Mouse (Mus musculus) T-helper 1 cell (primary cell): ENCODE results near the gene Mtus2.
"Not testable (repeated sequence)": the region's sequence is repeated elsewhere in the genome, so short reads cannot be mapped to it uniquely, and the experiment has no call there.

ENCODE experiments used
- in situ Hi-C: fragments of 300-600 bp; cut with MboI, MseI; formaldehyde crosslinking; loops from one replicate; pipeline ENCODE4 v1.15.1; 2025; ENCODE audit warnings: high pct_unique_total_duplicates

Mtus2 gene

DNA sequence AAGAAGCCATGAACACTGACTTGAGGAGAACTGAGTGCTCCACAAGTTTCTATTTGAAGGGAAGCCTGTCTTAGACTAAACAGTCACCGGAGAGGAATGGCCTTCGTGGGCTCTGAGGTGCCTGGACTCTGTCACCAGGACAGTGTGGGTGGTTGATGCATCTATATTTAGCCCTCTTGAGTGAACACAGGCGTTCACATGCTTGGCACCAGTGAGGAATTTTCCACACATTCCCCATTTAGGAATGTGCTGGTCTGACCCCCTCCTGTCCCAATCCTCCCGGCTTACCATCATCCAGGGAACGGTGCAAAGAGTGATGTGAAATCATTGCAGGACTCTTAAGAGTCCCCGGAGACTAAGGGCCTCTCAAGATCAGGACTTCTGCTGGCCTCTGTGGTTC, 314.9 kb downstream of the Mtus2 start:
- in situ Hi-C loops, result no loop called here

DNA sequence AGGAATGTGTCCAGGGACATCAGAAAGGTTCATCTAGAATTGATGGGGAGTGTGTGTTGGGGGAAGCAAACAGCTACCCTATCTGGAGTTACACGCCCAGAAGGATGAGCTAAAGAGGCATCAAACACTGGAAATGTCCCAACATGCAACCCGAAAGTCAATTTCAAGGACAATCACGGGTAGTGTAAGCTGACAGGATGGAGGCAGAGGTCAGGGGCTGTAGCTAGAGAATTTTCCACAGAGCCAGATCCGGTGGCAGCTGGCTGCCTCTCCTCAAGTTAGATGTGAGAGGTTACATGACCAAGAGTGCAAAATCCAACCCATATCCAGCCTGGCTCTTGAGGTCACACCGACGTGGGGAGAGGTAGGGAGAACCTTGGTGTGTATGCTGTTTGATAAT, 315.7 kb downstream of the Mtus2 start:
- in situ Hi-C loops, result no loop called here

DNA sequence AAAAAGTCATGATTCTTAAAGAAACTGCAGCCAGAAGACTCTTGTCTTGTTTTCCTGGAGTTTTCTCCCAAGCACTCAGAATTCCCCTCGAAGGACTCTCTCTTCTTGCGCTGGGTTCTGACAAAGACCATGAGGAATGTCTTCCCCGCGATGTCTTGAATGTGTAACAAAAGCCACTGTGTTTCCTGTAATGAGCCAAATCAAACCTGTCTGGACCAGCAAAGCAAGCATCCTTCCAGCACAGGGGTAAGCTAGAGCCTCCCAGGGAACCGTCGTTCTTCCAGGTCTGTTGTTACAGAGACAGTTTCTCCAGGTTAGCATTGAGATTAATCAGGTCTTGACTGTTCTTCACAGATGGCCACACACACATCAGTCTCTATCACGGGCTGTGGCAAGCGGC, 321.1 kb downstream of the Mtus2 start:
- in situ Hi-C loops, result no loop called here

DNA sequence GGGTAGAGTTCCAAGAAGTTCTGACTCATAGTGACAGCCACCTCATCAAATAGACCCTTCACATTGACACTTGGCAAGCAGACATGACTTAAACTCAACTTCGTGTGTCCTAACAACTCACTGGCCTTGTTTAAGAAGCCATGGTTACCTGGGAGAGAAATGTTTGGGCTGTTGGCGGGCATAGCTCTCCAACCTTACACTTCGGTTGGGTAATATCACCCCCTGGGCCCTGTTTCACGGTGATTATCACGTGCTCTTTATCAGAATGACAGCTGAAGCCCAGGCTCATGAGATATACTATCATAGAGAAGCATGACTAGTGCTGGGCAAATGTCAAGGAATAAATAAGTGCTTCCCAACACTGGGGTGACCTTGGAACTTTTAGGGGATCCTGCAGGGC, 323.2 kb downstream of the Mtus2 start:
- in situ Hi-C loops, result no loop called here

DNA sequence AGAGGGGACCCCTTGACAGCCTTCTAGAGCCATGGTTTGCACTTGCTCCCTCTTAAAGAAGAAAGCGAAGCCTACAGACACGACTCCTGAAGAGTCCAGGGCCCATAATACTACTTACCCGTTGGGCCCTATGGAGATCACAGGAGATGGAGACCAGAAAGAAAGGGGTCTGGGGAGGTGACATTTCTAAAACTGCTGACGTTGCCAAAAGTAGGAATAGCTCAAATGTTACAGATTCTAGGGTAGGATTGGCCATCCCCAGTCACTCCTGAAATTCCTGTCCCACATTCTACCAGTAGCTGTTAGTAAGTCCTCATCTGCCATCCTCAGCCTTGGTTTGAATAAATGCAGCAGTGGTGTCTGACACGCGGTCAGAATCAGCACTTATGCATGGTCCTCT, 325.0 kb downstream of the Mtus2 start:
- in situ Hi-C loops, result no loop called here

DNA sequence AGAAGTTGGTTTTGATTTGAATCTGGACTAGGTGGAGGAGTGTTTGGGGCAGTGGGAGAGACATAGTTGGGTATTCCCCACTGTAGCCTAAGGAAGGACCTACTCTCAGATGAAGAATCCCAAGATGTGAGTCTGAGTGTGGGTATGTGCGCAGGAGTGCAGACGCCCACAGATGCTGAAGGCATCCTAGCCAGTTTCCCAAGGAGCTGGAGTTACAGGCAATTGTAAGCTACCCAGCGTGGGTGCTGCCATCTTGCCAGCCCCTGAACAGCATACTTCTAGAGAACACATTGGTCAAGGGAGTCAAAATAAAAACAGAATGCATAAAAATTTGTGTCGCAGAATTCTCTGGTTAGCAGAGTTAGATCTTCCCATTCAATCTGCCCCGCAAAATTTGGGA, 325.5 kb downstream of the Mtus2 start:
- in situ Hi-C loops, result no loop called here

DNA sequence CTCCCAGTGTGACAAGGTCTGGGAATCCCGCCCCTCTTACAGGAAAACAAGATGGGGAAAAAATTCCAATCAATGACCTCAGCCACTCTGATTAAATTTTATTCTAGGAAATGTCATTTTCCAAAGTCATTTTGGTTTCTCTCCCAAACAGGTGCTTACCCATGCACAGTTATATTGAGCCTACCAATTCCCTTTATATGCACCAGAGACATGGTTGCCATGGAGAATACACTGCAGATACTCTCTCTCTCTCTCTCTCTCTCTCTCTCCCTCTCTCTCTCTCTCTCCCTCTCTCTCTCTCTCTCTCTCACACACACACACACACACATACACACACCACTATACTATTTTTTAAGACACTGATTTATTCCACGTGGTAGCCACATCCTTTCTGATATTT, 326.1 kb downstream of the Mtus2 start:
- in situ Hi-C loops, result no loop called here

DNA sequence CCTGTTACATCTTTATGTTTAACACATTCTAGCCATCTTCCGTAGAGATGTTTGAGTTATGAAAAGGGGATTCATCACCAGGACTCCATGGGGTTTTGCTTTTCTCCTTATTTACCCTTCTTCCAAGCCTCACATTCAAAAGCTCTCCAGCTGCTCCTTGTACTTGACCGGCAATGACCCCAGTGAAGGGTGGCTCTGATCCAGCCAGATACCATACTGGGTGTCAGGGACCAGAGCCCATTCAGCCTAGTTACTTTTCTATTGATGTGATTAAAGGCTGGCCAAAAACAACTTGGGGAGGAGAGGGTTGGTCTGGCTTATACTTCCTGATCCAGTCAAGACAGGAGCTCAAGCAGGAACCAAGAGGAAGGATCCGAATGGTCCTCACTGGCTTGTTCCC, 326.5 kb downstream of the Mtus2 start:
- in situ Hi-C loops, result no loop called here

DNA sequence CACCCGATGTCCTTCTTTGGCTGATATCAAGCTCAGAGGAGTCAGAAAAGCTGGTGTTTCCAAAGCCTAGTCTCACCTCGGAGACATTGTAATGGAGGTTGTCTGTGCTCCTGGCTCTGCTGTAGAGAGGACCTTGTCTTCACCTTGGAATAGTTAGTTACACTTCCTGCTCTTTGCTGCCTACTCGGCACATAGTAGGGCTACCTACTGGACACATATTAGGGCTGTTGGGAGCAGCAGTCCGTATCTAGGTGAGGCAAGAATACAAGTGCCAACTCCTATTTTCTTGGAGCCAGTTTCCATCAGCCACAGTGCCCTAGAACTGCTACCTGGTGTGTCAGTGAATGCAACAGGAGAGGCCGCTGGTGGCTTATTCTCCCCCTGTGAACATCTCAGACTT, 330.4 kb downstream of the Mtus2 start:
- in situ Hi-C loops, result no loop called here

DNA sequence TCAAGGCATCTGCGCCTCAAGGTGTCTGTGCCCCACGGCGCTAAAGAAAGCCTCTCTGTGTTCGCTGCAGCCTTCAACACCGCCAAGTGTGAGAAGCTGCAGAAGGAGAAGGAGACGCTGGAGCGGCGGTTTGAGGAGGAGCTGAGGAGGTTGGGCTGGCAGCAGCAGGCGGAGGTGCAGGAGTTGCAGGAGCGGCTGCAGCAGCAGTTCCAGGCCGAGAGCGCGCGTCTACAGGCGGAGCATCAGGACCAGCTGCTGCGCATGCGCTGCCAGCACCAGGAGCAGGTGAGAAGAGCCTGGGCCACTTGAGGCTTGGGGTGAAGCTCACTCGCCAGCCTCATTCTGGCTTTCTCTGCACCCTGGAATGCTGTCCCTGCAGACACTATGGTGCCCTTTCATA, 331.7 kb downstream of the Mtus2 start:
- in situ Hi-C loops, result no loop called here

DNA sequence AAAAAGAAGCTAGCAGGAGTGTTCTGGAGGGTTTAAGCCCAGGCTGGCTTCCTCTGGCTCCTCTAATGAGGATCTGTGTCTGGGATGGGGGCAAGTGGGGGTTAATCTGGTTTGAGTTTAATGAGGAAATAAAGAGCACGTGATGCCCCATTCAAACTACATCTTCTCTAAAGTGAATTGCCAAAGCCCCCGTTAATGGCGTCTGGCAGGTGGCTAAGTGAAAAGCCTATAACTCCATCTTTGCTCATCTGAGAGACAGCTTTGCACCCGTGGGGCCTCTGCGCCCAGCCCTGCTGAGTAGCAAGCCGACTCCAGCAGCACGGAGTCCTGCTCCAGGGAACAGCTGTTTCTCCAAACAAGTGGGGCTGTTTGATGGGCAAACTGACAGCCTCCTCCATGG, 332.8 kb downstream of the Mtus2 start:
- in situ Hi-C loops, result no loop called here

DNA sequence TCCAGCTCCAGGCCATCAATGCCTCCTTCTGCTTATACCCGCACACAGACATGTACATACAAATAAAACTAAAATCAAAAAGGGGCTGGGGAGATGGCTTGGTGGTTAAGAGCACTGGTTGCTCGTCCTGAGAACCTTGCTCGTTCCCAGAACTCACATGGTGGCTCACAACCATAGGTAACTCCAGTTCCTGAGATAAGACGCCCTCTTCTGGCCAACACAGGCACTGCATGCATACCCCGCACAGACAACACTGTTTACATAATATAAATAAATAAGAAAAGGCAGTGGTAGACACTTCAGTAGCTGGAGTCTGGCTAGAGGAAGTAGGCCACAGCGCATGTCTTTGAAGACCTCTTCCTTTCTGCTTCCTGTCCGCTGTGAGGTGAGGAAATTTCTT, 335.7 kb downstream of the Mtus2 start:
- in situ Hi-C loops, result no loop called here

DNA sequence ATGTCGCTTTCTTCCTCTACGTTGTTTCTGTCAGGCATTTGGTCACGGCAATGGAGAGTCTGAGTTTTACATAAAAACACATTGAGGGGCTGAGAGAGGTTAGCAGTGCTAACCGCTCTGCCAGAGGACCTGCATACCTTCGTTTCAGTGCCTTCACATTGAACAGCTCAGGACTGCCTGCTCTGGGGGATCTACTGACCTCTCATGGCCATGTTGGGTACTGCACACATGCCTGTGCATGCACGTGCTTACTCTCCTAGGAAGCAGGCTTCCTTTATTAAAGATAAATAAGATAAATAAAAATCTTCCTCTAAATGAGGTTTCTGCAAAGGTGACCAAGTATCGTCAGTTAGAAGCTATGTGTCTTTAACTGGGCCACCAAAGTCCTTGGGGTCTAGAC, 336.2 kb downstream of the Mtus2 start:
- in situ Hi-C loops, result no loop called here

DNA sequence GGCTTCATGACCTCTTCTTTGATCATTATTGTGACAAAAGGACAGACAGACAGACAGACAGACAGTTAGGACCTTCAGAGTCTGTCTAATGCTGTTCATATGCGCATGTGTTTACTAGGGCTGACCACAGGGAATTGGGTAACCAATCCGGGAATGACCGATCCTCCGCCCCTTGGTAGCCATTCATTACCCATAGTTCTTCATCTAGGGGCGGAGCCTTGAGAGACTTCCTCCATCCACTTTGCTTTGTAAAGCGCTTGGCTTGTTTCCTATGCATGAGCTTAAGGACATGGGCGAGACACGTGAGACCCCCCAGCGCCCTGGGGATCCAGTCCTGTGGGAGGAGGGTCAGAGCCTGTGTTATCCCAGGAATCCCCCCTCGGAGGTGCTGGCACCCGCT, 345.8 kb downstream of the Mtus2 start:
- in situ Hi-C loops, result no loop called here

DNA sequence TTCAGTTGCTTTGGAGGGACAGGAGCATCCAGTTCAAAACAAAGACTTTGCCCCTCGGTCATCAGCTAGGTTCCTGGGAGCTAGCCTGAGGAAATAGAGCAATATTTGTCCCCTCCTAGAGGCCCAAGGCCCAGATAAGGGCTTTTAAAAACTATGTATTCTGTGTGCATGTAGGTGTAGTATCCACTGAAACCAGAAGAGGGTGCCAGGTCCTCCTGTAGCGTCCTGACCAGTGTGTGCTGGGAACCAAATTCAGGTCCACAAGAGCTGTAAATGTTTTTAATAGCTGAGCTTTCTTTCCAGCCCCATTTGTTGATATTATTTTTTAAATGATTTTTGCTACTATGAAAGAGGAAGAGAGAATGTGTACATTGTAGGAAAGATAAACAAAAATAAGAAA, 347.0 kb downstream of the Mtus2 start:
- in situ Hi-C loops, result no loop called here

DNA sequence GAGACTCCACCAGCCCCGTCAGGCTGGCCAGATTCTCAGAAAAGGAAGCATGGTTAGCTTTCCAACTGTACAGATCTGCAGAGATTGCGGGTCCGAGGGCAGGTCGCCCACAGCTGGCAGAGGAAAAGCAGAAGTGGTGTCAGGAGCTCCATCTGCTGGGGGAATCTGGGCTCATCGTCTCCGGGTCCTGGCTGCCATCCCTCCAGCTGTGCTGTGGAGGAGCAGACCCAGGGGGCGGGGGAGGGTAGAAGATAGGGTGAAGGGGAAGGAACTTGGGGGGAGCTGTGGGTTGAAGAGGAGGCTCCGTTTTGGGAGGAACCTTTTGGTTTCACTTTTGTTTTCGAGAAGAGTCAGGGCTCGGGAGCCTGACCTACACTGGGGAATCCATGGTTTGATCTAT, 353.7 kb downstream of the Mtus2 start:
- in situ Hi-C loops, result no loop called here

DNA sequence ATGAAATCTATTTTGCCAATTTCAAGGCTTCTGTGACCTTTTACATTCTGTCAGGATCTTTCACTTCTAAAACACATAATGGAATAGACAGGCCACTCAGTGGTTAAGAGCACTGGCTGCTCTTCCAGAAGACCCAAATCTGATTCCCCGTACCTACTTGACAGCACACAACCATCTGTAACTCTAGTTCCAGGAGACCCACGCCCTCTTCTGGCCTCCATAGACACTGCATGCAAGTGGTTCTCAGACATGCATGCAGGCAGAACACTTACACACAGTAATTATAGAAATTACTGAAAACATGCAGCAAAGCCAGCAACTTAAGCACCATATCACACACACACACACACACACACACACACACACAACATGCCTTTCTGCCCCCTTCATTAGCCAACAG, 355.3 kb downstream of the Mtus2 start:
- in situ Hi-C loops, result no loop called here

DNA sequence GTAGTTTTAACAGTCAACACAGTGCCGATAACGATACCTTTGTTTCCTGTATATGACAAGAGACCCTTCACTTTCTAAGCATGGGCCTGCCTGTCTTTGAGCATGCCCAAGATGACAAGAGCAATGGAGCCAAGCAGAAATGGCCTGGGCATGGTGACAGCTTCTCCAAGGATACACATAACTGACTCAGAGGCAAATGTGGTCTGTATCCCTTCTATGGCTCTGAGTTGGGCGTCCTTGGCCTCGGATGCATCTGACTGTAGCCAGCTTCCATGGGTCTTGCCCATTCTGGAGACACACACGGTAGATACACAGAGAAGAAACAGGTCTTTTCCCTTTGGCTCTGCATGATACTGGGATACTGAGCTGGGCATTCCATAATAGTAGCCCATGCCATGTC, 357.8 kb downstream of the Mtus2 start:
- in situ Hi-C loops, result no loop called here

DNA sequence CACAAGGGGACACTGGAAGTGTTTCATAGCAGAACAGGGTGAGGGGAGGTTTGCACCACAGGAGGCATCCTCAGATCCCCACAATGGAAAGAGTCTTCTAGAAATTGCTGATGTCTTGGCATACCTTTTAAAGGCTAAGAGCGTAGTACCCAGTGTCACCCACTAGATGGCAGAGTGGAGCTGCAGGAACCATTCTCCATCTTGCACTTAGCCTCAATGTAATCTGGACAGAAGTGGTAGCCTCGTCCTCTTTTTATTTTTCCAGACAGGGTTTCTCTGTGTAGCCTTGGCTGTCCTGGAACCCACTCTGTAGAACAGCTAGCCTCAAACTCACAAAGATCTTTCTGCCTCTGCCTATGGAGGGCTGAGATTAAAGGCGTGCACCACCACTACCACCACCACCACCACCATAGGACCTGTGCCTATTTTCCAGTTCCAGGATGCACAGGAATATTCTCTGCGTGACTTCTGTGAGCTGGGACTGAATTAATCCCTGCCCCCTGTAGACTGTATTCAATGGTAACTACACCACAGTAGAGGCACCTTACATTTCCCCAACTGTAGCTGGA, 368.3 kb downstream of the Mtus2 start:
- in situ Hi-C loops, result no loop called here

DNA sequence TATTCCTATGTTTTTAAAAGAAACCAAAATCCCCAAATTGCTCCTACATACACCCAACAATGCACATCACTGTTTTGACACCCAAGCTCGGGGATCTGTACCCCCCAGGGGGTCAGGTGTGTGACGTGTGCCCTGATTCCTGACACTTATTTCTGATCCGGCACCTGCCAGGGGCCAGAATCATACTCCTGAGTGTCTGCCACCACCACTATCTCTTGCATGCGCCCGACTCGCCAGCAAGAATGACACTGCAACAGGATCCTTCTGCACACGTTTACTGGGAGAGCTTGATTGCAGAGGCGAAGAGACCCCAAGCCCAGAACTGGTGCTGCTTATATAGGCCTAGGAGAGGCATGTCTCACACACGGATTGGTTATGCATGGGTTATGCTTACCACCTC, 369.2 kb downstream of the Mtus2 start:
- in situ Hi-C loops, result not testable (repeated sequence)

DNA sequence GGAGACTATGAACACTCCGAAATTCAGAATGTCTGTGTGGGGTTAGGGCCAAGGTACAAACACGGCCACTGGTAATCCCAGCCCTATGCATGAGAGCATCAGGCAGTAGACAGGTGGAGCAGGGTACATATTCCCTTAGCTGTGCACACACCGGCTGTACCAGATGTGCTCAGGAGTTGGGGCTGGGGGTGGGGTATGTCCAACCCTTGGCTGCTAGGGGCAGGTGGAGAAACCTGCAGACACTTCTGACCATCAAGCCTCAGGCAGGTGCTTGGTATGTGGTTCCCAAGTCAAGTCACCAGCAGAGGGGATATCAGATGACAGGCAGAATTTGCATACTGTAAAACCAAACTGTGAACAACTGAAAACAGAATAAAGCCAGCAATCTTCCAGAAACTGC, 371.9 kb downstream of the Mtus2 start:
- in situ Hi-C loops, result no loop called here

DNA sequence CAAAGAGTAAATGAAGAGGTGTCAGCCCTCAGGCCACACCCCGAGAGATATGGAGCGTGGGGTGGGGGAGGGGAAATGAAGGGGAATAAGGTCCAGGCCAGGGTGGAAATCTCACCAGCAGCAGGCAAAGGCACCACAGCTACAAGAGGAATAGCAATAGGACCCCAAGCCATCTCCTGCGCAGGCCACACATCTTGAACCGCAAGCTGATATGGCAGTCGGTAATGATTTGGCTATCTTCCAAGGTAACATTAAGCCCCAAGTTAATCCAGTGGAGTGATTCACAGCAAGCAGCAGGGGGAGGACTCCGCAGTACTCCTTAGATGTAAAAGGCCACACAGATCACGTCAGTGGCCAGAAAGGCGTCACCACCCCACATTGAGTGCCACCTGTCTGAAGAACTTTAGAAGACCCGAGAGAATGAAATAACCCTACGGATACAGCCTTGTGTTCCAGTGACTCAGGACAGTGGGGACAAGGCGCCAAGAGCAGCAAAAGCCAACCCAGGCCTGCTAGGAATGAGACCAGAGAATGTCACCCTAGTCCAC, 374.2 kb downstream of the Mtus2 start:
- in situ Hi-C loops, result no loop called here

DNA sequence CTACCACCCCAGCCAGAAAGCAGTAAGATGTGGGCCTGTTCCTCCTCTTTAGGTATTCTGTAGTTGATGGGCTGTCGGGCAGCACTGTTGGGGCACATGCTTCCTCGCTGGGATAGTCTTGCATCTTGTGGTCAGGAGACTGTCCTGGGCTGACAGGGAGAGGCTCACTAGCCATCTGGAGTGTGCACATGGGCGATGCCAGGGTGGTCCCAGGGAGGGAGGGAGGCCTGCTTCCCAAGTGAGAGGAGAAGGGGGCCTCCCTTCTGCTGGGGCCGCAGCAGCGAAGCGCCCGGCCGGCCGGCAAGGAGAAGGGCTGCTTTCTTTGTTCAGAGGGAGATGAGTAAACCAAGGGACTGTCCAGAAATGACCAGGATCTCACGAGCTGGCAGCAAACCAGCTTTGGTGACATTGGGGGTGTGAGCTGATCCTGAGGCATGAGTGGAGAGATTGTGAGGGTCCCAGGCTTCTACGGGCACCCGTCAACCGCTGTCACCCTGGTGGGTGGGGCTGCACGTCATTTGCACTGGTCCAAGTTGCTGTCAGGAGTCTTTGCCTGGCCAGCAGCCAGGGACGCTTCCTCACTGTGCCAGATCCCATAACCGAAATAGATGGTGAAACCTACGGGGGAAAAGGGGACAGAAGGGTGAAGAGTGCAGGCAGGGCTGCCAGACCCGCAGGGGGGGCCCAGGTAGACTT, 375.0 kb downstream of the Mtus2 start:
- in situ Hi-C loops, result no loop called here

DNA sequence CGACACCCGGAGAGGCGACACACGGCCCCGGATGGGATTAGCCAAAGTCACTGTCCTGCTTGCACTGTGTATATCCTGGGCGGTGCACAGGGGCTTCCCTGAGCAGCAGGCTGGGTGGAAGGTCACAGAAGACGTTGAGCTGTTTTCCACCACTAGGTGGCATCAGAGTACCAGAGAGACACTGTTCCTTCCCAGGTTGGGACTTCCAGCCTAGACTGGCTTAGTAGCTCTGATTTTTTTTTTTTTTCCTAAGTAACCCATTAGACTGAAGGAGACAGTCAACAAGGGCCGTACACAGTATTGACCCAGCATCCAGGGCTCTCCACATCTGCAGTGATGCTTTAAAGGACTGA, 375.5 kb downstream of the Mtus2 start:
- in situ Hi-C loops, result no loop called here
